Mouse (Mus musculus) intestine, embryonic 14.5 days (tissue): ENCODE results near the gene Mgea5. TPM values are rescaled to one million over a fixed set of nuclear protein-coding genes. Genes with fewer than 3 reads are reported as not detected.

Source experiments
- ATAC-seq: fragments of 200-750 bp; cut with Nextera tagmentation; replicated peaks from 2 replicates; pipeline ENCODE4 v1.8.0; 2017; ENCODE audit warnings: low read depth, moderate number of reproducible peaks, moderate TSS enrichment, moderate library complexity; ENCODE audit not compliant: low FRiP score, low TSS enrichment
- DNase-seq: peaks from one replicate; pipeline ENCODE4 v3.0.0-alpha.2; 2018; ENCODE audit warnings: low spot score
- H3K27ac ChIP-seq: fragments of 300-500 bp; sonication (generic); 2 replicates; pipeline ENCODE4 v1.5.1; 2014; ENCODE audit warnings: low read depth, mild to moderate bottlenecking, control low read depth
- H3K27me3 ChIP-seq: fragments of 300-500 bp; sonication (generic); replicated peaks from 2 replicates; pipeline ENCODE4 v1.6.1; 2014; ENCODE audit warnings: low read length, control low read depth; ENCODE audit not compliant: control insufficient read depth, insufficient read depth
- H3K36me3 ChIP-seq: fragments of 300-500 bp; sonication (generic); 2 replicates; pipeline ENCODE4 v1.6.1; 2014; ENCODE audit warnings: low read length, control low read depth; ENCODE audit not compliant: control insufficient read depth, insufficient read depth
- H3K4me1 ChIP-seq: fragments of 300-500 bp; sonication (generic); replicated peaks from 2 replicates; pipeline ENCODE4 v1.6.1; 2014; ENCODE audit warnings: low read length, control low read depth, mixed read lengths; ENCODE audit not compliant: control insufficient read depth, insufficient read depth
- H3K4me2 ChIP-seq: fragments of 300-500 bp; sonication (generic); 2 replicates; pipeline ENCODE4 v1.6.1; 2014; ENCODE audit warnings: low read length
- H3K4me3 ChIP-seq: fragments of 300-500 bp; sonication (generic); 2 replicates; pipeline ENCODE4 v1.5.1; 2014; ENCODE audit warnings: low read depth, low read length, control low read depth, mixed read lengths
- H3K9ac ChIP-seq: fragments of 300-500 bp; sonication (generic); 2 replicates; pipeline ENCODE4 v1.6.1; 2014; ENCODE audit warnings: mild to moderate bottlenecking, low read length
- H3K9me3 ChIP-seq: fragments of 300-500 bp; sonication (generic); 2 replicates; pipeline ENCODE4 v1.6.1; 2016; ENCODE audit warnings: low read length, control low read depth; ENCODE audit not compliant: control insufficient read depth
- WGBS: fragments of 180-500 bp; shearing (Covaris S2); extraction: QIAGEN DNeasy Blood & Tissue Kit; methylation state at CpG from one replicate; pipeline ENCODE4 v1.1.7; 2014; 5-methylcytosine and 5-hydroxymethylcytosine counted together
- polyA plus RNA-seq: library from polyadenylated mRNA; unstranded; fragments of >200 nt; fragmentation: Nextera tagmentation; extraction: Ambion mirVana; gene quantifications from 2 replicates; pipeline ENCODE4 v1.2.1, GENCODE M21; 2014

Gene Mgea5
- polyA plus RNA-seq, 1 experiment from 2014 or later, result 55.0 TPM

- Histone ChIP-seq H3K4me3 (peak overlapping the region; percentile 91), H3K4me2 (peak overlapping the region; percentile 84), H3K27me3 (no peaks in the 10 kb centered on the region), H3K9ac (no peak overlapping the region; the same call in 1 of the 2 replicates), H3K36me3 (peaks cover 37% of the 10 kb centered on the region), H3K4me1 (peaks cover 23% of the 10 kb centered on the region), H3K27ac (no peak overlapping the region), H3K9me3 (no peaks in the 10 kb centered on the region)
- 63% methylated on average over 8 of the region's 8 CpGs for WGBS
- no peak for ATAC-seq
- no peak for DNase-seq
Observed at GRCm38 (mm10) chr19:45781676-45782075, 2.0 kb downstream of the Mgea5 start.

- DNase-seq (no peak), ATAC-seq (no peak)
- 0 out of 2 replicates have a peak overlapping the region, but pooled peaks have one; percentile 4 for H3K4me2 ChIP-seq
- no peak overlapping the region for H3K27ac ChIP-seq
- H3K36me3 ChIP-seq, result peaks cover 50% of the 10 kb centered on the region
- H3K27me3 ChIP-seq, result no peaks in the 10 kb centered on the region
- WGBS, result 80% methylated on average over 13 of the region's 13 CpGs
- H3K9me3 ChIP-seq, result no peaks in the 10 kb centered on the region
- peaks cover 23% of the 10 kb centered on the region for H3K4me1 ChIP-seq
- H3K4me3 ChIP-seq, result no peak overlapping the region
- no peak overlapping the region for H3K9ac ChIP-seq
Observed at GRCm38 (mm10) chr19:45780350-45780915, 3.2 kb downstream of the Mgea5 start.

GRCm38 (mm10) chr19:45775486-45775885, 8.2 kb downstream of the Mgea5 start:
- Histone ChIP-seq H3K27ac (no peak overlapping the region), H3K27me3 (no peaks in the 10 kb centered on the region), H3K4me1 (peaks cover 3% of the 10 kb centered on the region), H3K36me3 (peaks cover 91% of the 10 kb centered on the region), H3K9ac (no peak overlapping the region), H3K9me3 (no peaks in the 10 kb centered on the region), H3K4me3 (no peak overlapping the region), H3K4me2 (no peak overlapping the region)
- WGBS, result 83% methylated on average over 2 of the region's 2 CpGs
- no peak for DNase-seq
- ATAC-seq, result no peak

- Histone ChIP-seq H3K4me1 (no peaks in the 10 kb centered on the region), H3K27ac (no peak overlapping the region), H3K4me2 (no peak overlapping the region), H3K9ac (no peak overlapping the region), H3K4me3 (no peak overlapping the region), H3K36me3 (peaks cover 99% of the 10 kb centered on the region), H3K9me3 (no peaks in the 10 kb centered on the region), H3K27me3 (no peaks in the 10 kb centered on the region)
- WGBS, result 93% methylated on average over 5 of the region's 5 CpGs
- no peak for DNase-seq
- ATAC-seq, result no peak
Observed at GRCm38 (mm10) chr19:45771501-45771900, 12.1 kb downstream of the Mgea5 start.

GRCm38 (mm10) chr19:45760810-45761209, 22.8 kb downstream of the Mgea5 start:
- H3K4me3 ChIP-seq, result no peak overlapping the region
- ATAC-seq (no peak), DNase-seq (no peak)
- WGBS, result 81% methylated on average over 3 of the region's 3 CpGs
- H3K4me1 ChIP-seq, result no peaks in the 10 kb centered on the region
- H3K4me2 ChIP-seq, result no peak overlapping the region
- no peak overlapping the region for H3K9ac ChIP-seq
- no peak overlapping the region for H3K27ac ChIP-seq
- peaks cover 96% of the 10 kb centered on the region for H3K36me3 ChIP-seq
- no peaks in the 10 kb centered on the region for H3K27me3 ChIP-seq
- no peaks in the 10 kb centered on the region for H3K9me3 ChIP-seq

- ATAC-seq, result no peak
Observed at GRCm38 (mm10) chr19:45758671-45759070, 25.0 kb downstream of the Mgea5 start.

GRCm38 (mm10) chr19:45753551-45753950, 30.1 kb downstream of the Mgea5 start:
- H3K9ac ChIP-seq, result no peak overlapping the region

More at GRCm38 (mm10) chr19:45758671-45759070, 25.0 kb downstream of the Mgea5 start:
- H3K9ac ChIP-seq, result no peak overlapping the region
- DNase-seq, result no peak
- no peaks in the 10 kb centered on the region for H3K9me3 ChIP-seq
- H3K4me1 ChIP-seq, result no peaks in the 10 kb centered on the region
- no peak overlapping the region for H3K27ac ChIP-seq
- WGBS, result 88% methylated on average over 5 of the region's 5 CpGs
- H3K4me3 ChIP-seq, result no peak overlapping the region
- no peak overlapping the region for H3K4me2 ChIP-seq
- H3K27me3 ChIP-seq, result no peaks in the 10 kb centered on the region
- peaks cover 96% of the 10 kb centered on the region for H3K36me3 ChIP-seq

GRCm38 (mm10) chr19:45751881-45752280, 31.8 kb downstream of the Mgea5 start:
- Histone ChIP-seq H3K9me3 (no peaks in the 10 kb centered on the region), H3K4me3 (no peak overlapping the region), H3K27ac (no peak overlapping the region), H3K36me3 (peaks cover 63% of the 10 kb centered on the region), H3K9ac (no peak overlapping the region), H3K4me2 (no peak overlapping the region), H3K27me3 (no peaks in the 10 kb centered on the region), H3K4me1 (peaks cover 6% of the 10 kb centered on the region)
- 90% methylated on average over 7 of the region's 7 CpGs for WGBS
- DNase-seq, result no peak
- ATAC-seq, result no peak

More at GRCm38 (mm10) chr19:45753551-45753950, 30.1 kb downstream of the Mgea5 start:
- H3K4me2 ChIP-seq, result no peak overlapping the region
- no peak for DNase-seq
- 92% methylated on average over 3 of the region's 3 CpGs for WGBS
- H3K27me3 ChIP-seq, result no peaks in the 10 kb centered on the region
- no peak for ATAC-seq
- H3K36me3 ChIP-seq, result peaks cover 79% of the 10 kb centered on the region
- H3K4me3 ChIP-seq, result no peak overlapping the region
- H3K4me1 ChIP-seq, result peaks cover 2% of the 10 kb centered on the region
- H3K27ac ChIP-seq, result no peak overlapping the region
- H3K9me3 ChIP-seq, result no peaks in the 10 kb centered on the region
